In genomic region chr4:32852819-32853218, GRCm38 (mm10) we compare ENCODE assay signal across 18 mouse cellular contexts. TPM values are rescaled to one million over a fixed set of nuclear protein-coding genes. Genes with fewer than 3 reads are reported as not detected.
DNase-seq lines count a peak whose midpoint lies in the region; ATAC-seq and TF ChIP-seq lines count a peak whose summit lies in the region.
"Had no signal": no experiment of that assay in that cellular context is flagged by ENCODE, and none has a peak within 500 bp of the region (broad histone marks: within the 10 kb centered on the region; RNA-seq: fewer than 3 reads in every experiment).

No protein-coding gene starts in this region.

- H3K9ac ChIP-seq in midbrain, embryonic 13.5 days (replicated peaks): no peak overlapping the region; the same call in 1 of the 2 replicates
- no peak overlapping the region for H3K9ac ChIP-seq in midbrain, embryonic 11.5 days (ENCODE audit: low read length)
- 0 out of 2 replicates have a peak overlapping the region, but pooled peaks have one; percentile 5 for H3K9ac ChIP-seq in hindbrain, embryonic 16.5 days (ENCODE audit: low read depth, low read length)
- H3K9ac ChIP-seq in neural tube, embryonic 13.5 days: no peak overlapping the region
- H3K9ac ChIP-seq in lung, postnatal 0 days (replicated peaks; ENCODE audit: low read depth): no peak overlapping the region
- H3K9ac ChIP-seq: embryonic facial prominence, embryonic 15.5 days; liver, postnatal 0 days had no signal

- peak; percentile 75 for ATAC-seq in midbrain, embryonic 13.5 days
- ATAC-seq in midbrain, embryonic 11.5 days (ENCODE audit: low FRiP score): no peak
- peak; percentile 41; the same call in 1 of the 2 replicates for ATAC-seq in hindbrain, embryonic 16.5 days
- ATAC-seq in neural tube, embryonic 13.5 days (ENCODE audit: low read depth): peak; percentile 66
- ATAC-seq in lung, postnatal 0 days: no peak
- ATAC-seq in frontal cortex, adult (ENCODE audit: low TSS enrichment): no peak
- ATAC-seq: liver, postnatal 0 days had no signal

- H3K27me3 ChIP-seq in midbrain, embryonic 13.5 days: no peaks in the 10 kb centered on the region
- no peaks in the 10 kb centered on the region for H3K27me3 ChIP-seq in midbrain, embryonic 11.5 days (ENCODE audit: control insufficient read depth, insufficient read depth, low read length)
- H3K27me3 ChIP-seq in hindbrain, embryonic 16.5 days (replicated peaks; ENCODE audit: control insufficient read depth, insufficient read depth, low read length): no peaks in the 10 kb centered on the region
- H3K27me3 ChIP-seq in neural tube, embryonic 13.5 days: no peaks in the 10 kb centered on the region
- H3K27me3 ChIP-seq in lung, postnatal 0 days (replicated peaks; ENCODE audit: insufficient read depth, low read length): no peaks in the 10 kb centered on the region
- H3K27me3 ChIP-seq: embryonic facial prominence, embryonic 15.5 days had no signal

- peaks cover 19% of the 10 kb centered on the region for H3K4me1 ChIP-seq in midbrain, embryonic 13.5 days (replicated peaks)
- peaks cover 3% of the 10 kb centered on the region; the same call in 1 of the 2 replicates for H3K4me1 ChIP-seq in midbrain, embryonic 11.5 days (ENCODE audit: control insufficient read depth, insufficient read depth, low read length)
- H3K4me1 ChIP-seq in hindbrain, embryonic 16.5 days (ENCODE audit: control insufficient read depth, insufficient read depth, low read depth, low read length): peaks cover 4% of the 10 kb centered on the region
- H3K4me1 ChIP-seq in neural tube, embryonic 13.5 days (replicated peaks): peaks cover 12% of the 10 kb centered on the region
- no peaks in the 10 kb centered on the region for H3K4me1 ChIP-seq in lung, postnatal 0 days (ENCODE audit: insufficient read depth, low read depth, low read length)
- H3K4me1 ChIP-seq: embryonic facial prominence, embryonic 15.5 days had no signal

- H3K36me3 ChIP-seq in midbrain, embryonic 13.5 days: peaks cover 3% of the 10 kb centered on the region; the same call in 1 of the 2 replicates
- H3K36me3 ChIP-seq in midbrain, embryonic 11.5 days (ENCODE audit: control insufficient read depth, insufficient read depth, low read length): no peaks in the 10 kb centered on the region
- no peaks in the 10 kb centered on the region for H3K36me3 ChIP-seq in hindbrain, embryonic 16.5 days (ENCODE audit: control insufficient read depth, insufficient read depth, low read length)
- H3K36me3 ChIP-seq in neural tube, embryonic 13.5 days: no peaks in the 10 kb centered on the region
- H3K36me3 ChIP-seq in lung, postnatal 0 days (ENCODE audit: insufficient read depth, low read length): no peaks in the 10 kb centered on the region
- H3K36me3 ChIP-seq: embryonic facial prominence, embryonic 15.5 days had no signal

- H3K27ac ChIP-seq in midbrain, embryonic 13.5 days: peak overlapping the region; percentile 10; the same call in 1 of the 2 replicates
- no peak overlapping the region for H3K27ac ChIP-seq in midbrain, embryonic 11.5 days (ENCODE audit: low read depth, low read length)
- no peak overlapping the region for H3K27ac ChIP-seq in hindbrain, embryonic 16.5 days (ENCODE audit: low read depth, low read length)
- peak overlapping the region; percentile 63 for H3K27ac ChIP-seq in neural tube, embryonic 13.5 days (replicated peaks)
- H3K27ac ChIP-seq in lung, postnatal 0 days (ENCODE audit: low read length): no peak overlapping the region

- no peak for DNase-seq in midbrain, embryonic 11.5 days (ENCODE audit: low spot score, missing footprints)
- peak; percentile 79 for DNase-seq in thymus, postnatal 25 days
- no peak for DNase-seq in ovary, adult 18-20 months (ENCODE audit: low spot score)
- DNase-seq in lung, postnatal 0 days (ENCODE audit: low spot score): no peak
- DNase-seq: adrenal gland, postnatal 25 days; cerebellum, adult 8-10 months; heart, adult 11 months; kidney, adult 18-20 months; kidney, postnatal 10 days; liver; liver, postnatal 0 days; lung, postnatal 36 days; retina, postnatal 1 day had no signal

- no peaks in the 10 kb centered on the region for H3K9me3 ChIP-seq in midbrain, embryonic 13.5 days
- H3K9me3 ChIP-seq in midbrain, embryonic 11.5 days (ENCODE audit: control insufficient read depth, low read length): no peaks in the 10 kb centered on the region
- no peaks in the 10 kb centered on the region for H3K9me3 ChIP-seq in hindbrain, embryonic 16.5 days (ENCODE audit: control insufficient read depth, low read length)
- no peaks in the 10 kb centered on the region for H3K9me3 ChIP-seq in neural tube, embryonic 13.5 days
- H3K9me3 ChIP-seq in lung, postnatal 0 days (ENCODE audit: low read length): no peaks in the 10 kb centered on the region
- H3K9me3 ChIP-seq: embryonic facial prominence, embryonic 15.5 days had no signal

- no peak for TF ChIP-seq EP300 in lung, postnatal 0 days (IDR thresholded peaks at IDR 0.05)

- 80% methylated on average over 6 of the region's 6 CpGs for WGBS in midbrain, embryonic 13.5 days
- WGBS in midbrain, embryonic 11.5 days: 79% methylated on average over 6 of the region's 6 CpGs
- 70% methylated on average over 6 of the region's 6 CpGs for WGBS in hindbrain, embryonic 16.5 days
- WGBS in neural tube, embryonic 13.5 days: 61% methylated on average over 6 of the region's 6 CpGs
- WGBS in lung, postnatal 0 days: 79% methylated on average over 6 of the region's 6 CpGs

- no peak for TF ChIP-seq CTCF in lung, postnatal 0 days (IDR thresholded peaks at IDR 0.05)

- H3K4me3 ChIP-seq in midbrain, embryonic 13.5 days (replicated peaks): no peak overlapping the region
- H3K4me3 ChIP-seq in midbrain, embryonic 11.5 days (ENCODE audit: low read depth, low read length): no peak overlapping the region
- H3K4me3 ChIP-seq in hindbrain, embryonic 16.5 days (ENCODE audit: low read length): no peak overlapping the region
- H3K4me3 ChIP-seq in neural tube, embryonic 13.5 days: no peak overlapping the region
- no peak overlapping the region for H3K4me3 ChIP-seq in lung, postnatal 0 days (ENCODE audit: low read depth, low read length)
- H3K4me3 ChIP-seq: embryonic facial prominence, embryonic 15.5 days had no signal

- no peak overlapping the region for H3K4me2 ChIP-seq in midbrain, embryonic 13.5 days (replicated peaks)
- H3K4me2 ChIP-seq in midbrain, embryonic 11.5 days: no peak overlapping the region
- H3K4me2 ChIP-seq in hindbrain, embryonic 16.5 days (ENCODE audit: low read length): no peak overlapping the region
- H3K4me2 ChIP-seq in neural tube, embryonic 13.5 days: no peak overlapping the region
- no peak overlapping the region for H3K4me2 ChIP-seq in lung, postnatal 0 days (replicated peaks; ENCODE audit: low read depth, low read length)
- H3K4me2 ChIP-seq: embryonic facial prominence, embryonic 15.5 days had no signal

RNA-seq across cellular contexts. Expression of gene Lyrm2, which starts 52.8 kb away (rescaled TPM):
- 178 and 192 TPM in 2 replicates for polyA plus RNA-seq in midbrain, embryonic 13.5 days (2015; fragmentation: Nextera tagmentation; extraction: Ambion mirVana)
- polyA plus RNA-seq in midbrain, embryonic 11.5 days (2014; fragmentation: Nextera tagmentation; extraction: Ambion mirVana): 169 and 175 TPM in 2 replicates
- polyA plus RNA-seq in hindbrain, embryonic 16.5 days (2015; fragmentation: Nextera tagmentation; extraction: Ambion mirVana): 102 and 104 TPM in 2 replicates
- polyA plus RNA-seq in neural tube, embryonic 13.5 days (2015; fragmentation: Nextera tagmentation; extraction: Ambion mirVana): 159 and 163 TPM in 2 replicates
- polyA plus RNA-seq in lung, postnatal 0 days (2015; fragmentation: Nextera tagmentation; extraction: Ambion mirVana): 92.5 and 95.1 TPM in 2 replicates

Comparison
In these comparisons a context has a peak if more than half of its experiments do, and no peak if none do; other contexts are left out.
1. ATAC-seq: peak in midbrain, embryonic 13.5 days (single experiment), hindbrain, embryonic 16.5 days (single experiment) and neural tube, embryonic 13.5 days (single experiment); none in midbrain, embryonic 11.5 days (single experiment), lung, postnatal 0 days (single experiment) and frontal cortex, adult (single experiment).
2. H3K27ac ChIP-seq: peak in midbrain, embryonic 13.5 days (single experiment) and neural tube, embryonic 13.5 days (single experiment); none in midbrain, embryonic 11.5 days (single experiment), hindbrain, embryonic 16.5 days (single experiment) and lung, postnatal 0 days (single experiment).